Mouse (Mus musculus): ENCODE measurements at regions not wholly inside any gene's neighbourhood (a gene's known extent, or its start where the extent isn't known, plus 50 kb on each side); places are given as distances from the start of the nearest gene placed in this dataset.

DNA sequence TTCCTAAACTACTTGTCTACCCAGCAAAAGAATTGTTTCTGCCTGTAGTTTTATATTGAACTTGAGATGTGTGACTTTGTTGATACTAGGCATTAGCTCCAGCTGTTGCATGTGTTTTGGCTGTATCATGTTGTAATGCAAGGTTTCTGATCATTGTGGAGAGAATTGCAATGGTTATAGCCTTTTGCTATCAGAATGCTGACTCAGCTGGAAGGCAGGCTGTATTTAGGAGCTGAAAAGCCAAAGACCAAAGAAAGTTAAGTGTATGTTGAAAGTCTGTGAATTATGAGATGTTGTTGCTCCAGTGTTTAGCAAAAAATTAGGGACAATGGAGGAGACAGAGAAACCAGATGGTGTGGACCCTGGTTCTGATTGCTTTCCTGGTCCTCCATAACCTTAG is 2493.9 kb upstream of the Cdh20 start:
- Histone ChIP-seq H3K4me3 (ENCODE audit: control insufficient read depth in 1 of 2, insufficient read depth in 1 of 2, low read depth in 2 of 2, low read length in 2 of 2) (no peak overlapping the region), H3K4me1 (ENCODE audit: control insufficient read depth in 1 of 2, insufficient read depth in 2 of 2, low read length in 2 of 2) (no peaks in the 10 kb centered on the region), H3K79me2 (ENCODE audit: control insufficient read depth, insufficient read depth, low read length, poor library complexity) (no peaks in the 10 kb centered on the region), H3K27ac (ENCODE audit: control insufficient read depth, low read depth, low read length) (no peak overlapping the region), H3K9me3 (replicated peaks; ENCODE audit: insufficient read depth, low read length) (no peaks in the 10 kb centered on the region), H3K9ac (ENCODE audit: control insufficient read depth, low read depth, low read length, poor library complexity, severe bottlenecking) (no peak overlapping the region), H3K27me3 (ENCODE audit: control insufficient read depth in 1 of 2, insufficient read depth in 2 of 2, low read length in 2 of 2) (no peaks in the 10 kb centered on the region), H3K36me3 (ENCODE audit: control insufficient read depth in 1 of 2, insufficient read depth in 2 of 2, low read length in 2 of 2) (no peaks in the 10 kb centered on the region)
- TF ChIP-seq CHD1 (IDR thresholded peaks at IDR 0.05; ENCODE audit: low read depth, low read length) (no peak), ZC3H11A (IDR thresholded peaks at IDR 0.05; ENCODE audit: low read depth, low read length) (no peak), ZMIZ1 (IDR thresholded peaks at IDR 0.05; ENCODE audit: low read depth, low read length) (no peak), E2F4 (IDR thresholded peaks at IDR 0.05; ENCODE audit: borderline replicate concordance, low read depth, low read length) (no peak), UBTF (IDR thresholded peaks at IDR 0.05; ENCODE audit: borderline replicate concordance, insufficient read depth, low read depth, low read length) (no peak), NELFE (IDR thresholded peaks at IDR 0.05; ENCODE audit: low read depth, low read length) (no peak), MAFK (IDR thresholded peaks at IDR 0.05; ENCODE audit: borderline replicate concordance, low read depth, low read length) (peak; percentile 66)
- no peak for DNase-seq (ENCODE audit: low read depth, low spot score)

DNA sequence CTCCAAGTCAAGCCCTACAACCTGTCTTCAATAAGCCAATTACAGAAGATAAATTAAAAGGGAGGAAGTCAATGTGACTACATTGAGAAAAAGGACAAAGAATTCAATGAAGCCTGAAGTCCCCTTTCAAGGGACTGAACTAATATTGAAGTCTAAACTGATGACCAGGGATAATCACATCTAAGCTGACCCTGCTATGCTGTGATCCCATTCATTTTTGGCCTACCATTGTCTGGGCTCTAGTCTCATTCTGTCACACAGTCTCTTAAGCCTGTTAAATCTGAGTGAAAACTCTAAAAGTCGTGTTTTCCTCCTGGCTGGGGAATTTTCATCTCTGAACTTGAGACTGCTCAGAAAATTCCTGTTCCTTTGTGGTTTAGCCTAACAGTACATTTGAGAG is 2480.0 kb upstream of the Cdh20 start:
- DNase-seq (ENCODE audit: low read depth, low spot score) = no peak
- TF ChIP-seq MXI1 (IDR thresholded peaks at IDR 0.05; ENCODE audit: low read depth, low read length) (no peak), CHD2 (IDR thresholded peaks at IDR 0.05; ENCODE audit: low read length) (no peak), HCFC1 (IDR thresholded peaks at IDR 0.05; ENCODE audit: low read depth, low read length) (no peak), POLR2AphosphoS5 (IDR thresholded peaks at IDR 0.05; ENCODE audit: borderline replicate concordance, low read depth, low read length) (no peak), MYC (IDR thresholded peaks at IDR 0.05; ENCODE audit: low read depth, low read length) (no peak), RCOR1 (IDR thresholded peaks at IDR 0.05; ENCODE audit: low read depth, low read length) (no peak), NELFE (IDR thresholded peaks at IDR 0.05; ENCODE audit: low read depth, low read length) (no peak), CTCF (IDR thresholded peaks at IDR 0.05 in 2 of 3, conservative IDR thresholded peaks at IDR 0.05 in 1 of 3; ENCODE audit: control insufficient read depth in 1 of 3, insufficient read depth in 1 of 3, low read depth in 2 of 3, low read length in 3 of 3, poor library complexity in 1 of 3, severe bottlenecking in 1 of 3) (no peak), MEF2A (IDR thresholded peaks at IDR 0.05; ENCODE audit: extremely low read depth, insufficient replicate concordance, low read depth, low read length, poor library complexity, severe bottlenecking) (no peak), KAT2A (conservative IDR thresholded peaks at IDR 0.05; ENCODE audit: low read depth, low read length) (no peak), USF2 (IDR thresholded peaks at IDR 0.05; ENCODE audit: borderline replicate concordance in 1 of 2, insufficient read depth in 1 of 2, low read depth in 1 of 2, low read length in 2 of 2) (no peak)

More for the DNA sequence above, 2480.0 kb upstream of the Cdh20 start:
- Histone ChIP-seq H3K4me1 (ENCODE audit: control insufficient read depth in 1 of 2, insufficient read depth in 2 of 2, low read length in 2 of 2) (no peaks in the 10 kb centered on the region), H3K9ac (ENCODE audit: control insufficient read depth, low read depth, low read length, poor library complexity, severe bottlenecking) (no peak overlapping the region), H3K36me3 (ENCODE audit: control insufficient read depth in 1 of 2, insufficient read depth in 2 of 2, low read length in 2 of 2) (no peaks in the 10 kb centered on the region), H3K27ac (ENCODE audit: control insufficient read depth, low read depth, low read length) (no peak overlapping the region), H3K9me3 (replicated peaks; ENCODE audit: insufficient read depth, low read length) (no peaks in the 10 kb centered on the region), H3K4me3 (ENCODE audit: control insufficient read depth in 1 of 2, insufficient read depth in 1 of 2, low read depth in 2 of 2, low read length in 2 of 2) (no peak overlapping the region), H3K27me3 (ENCODE audit: control insufficient read depth in 1 of 2, insufficient read depth in 2 of 2, low read length in 2 of 2) (no peaks in the 10 kb centered on the region), H3K79me2 (ENCODE audit: control insufficient read depth, insufficient read depth, low read length, poor library complexity) (no peaks in the 10 kb centered on the region)
